Mouse (Mus musculus): Measurements from ENCODE around the gene Cebpb. TPM values are rescaled to one million over a fixed set of nuclear protein-coding genes. Genes with fewer than 3 reads are reported as not detected.
A peak's percentile ranks its signal among the peaks of the same experiment; 100 is the strongest.

Cebpb gene
- polyA plus RNA-seq, 1 experiment = 4.3 TPM

GRCm38 (mm10) chr2:167661270-167662203 lies 27.2 kb upstream of the Cebpb start, which contains the start of gene Gm20431:
Gene Gm20431 (minus strand): TSS chr2:167661496.
- peak within 1 kb of the TSS; percentile 93 for H3K4me3 ChIP-seq (replicated peaks)
- peaks cover 27% of the 10 kb centered on the region for H3K36me3 ChIP-seq (ENCODE audit: control insufficient read depth)
- peaks cover 57% of the 10 kb centered on the region for H3K4me1 ChIP-seq (ENCODE audit: control insufficient read depth)
- H3K27me3 ChIP-seq (ENCODE audit: control insufficient read depth) = peaks cover 27% of the 10 kb centered on the region
- H3K9me3 ChIP-seq (ENCODE audit: control insufficient read depth, low read length) = no peaks in the 10 kb centered on the region
- TF ChIP-seq TAL1 (IDR thresholded peaks at IDR 0.05; ENCODE audit: low read length) = no peak
- no peak for TF ChIP-seq GATA1 (IDR thresholded peaks at IDR 0.05; ENCODE audit: low read length)

- Histone ChIP-seq H3K4me3 (replicated peaks) (peak overlapping the region; percentile 93), H3K27me3 (ENCODE audit: control insufficient read depth) (peaks cover 30% of the 10 kb centered on the region), H3K36me3 (ENCODE audit: control insufficient read depth) (peaks cover 17% of the 10 kb centered on the region), H3K9me3 (ENCODE audit: control insufficient read depth, low read length) (no peaks in the 10 kb centered on the region), H3K4me1 (ENCODE audit: control insufficient read depth) (peaks cover 48% of the 10 kb centered on the region)
- no peak for TF ChIP-seq GATA1 (IDR thresholded peaks at IDR 0.05; ENCODE audit: low read length)
- TF ChIP-seq TAL1 (IDR thresholded peaks at IDR 0.05; ENCODE audit: low read length) = no peak
Measured at GRCm38 (mm10) chr2:167662713-167663112, 26.0 kb upstream of the Cebpb start.

- Histone ChIP-seq H3K27me3 (ENCODE audit: control insufficient read depth) (peaks cover 28% of the 10 kb centered on the region), H3K36me3 (ENCODE audit: control insufficient read depth) (no peaks in the 10 kb centered on the region), H3K4me1 (ENCODE audit: control insufficient read depth) (peaks cover 21% of the 10 kb centered on the region), H3K9me3 (ENCODE audit: control insufficient read depth, low read length) (no peaks in the 10 kb centered on the region), H3K4me3 (replicated peaks) (no peak overlapping the region)
- no peak for TF ChIP-seq TAL1 (IDR thresholded peaks at IDR 0.05; ENCODE audit: low read length)
- no peak for TF ChIP-seq GATA1 (IDR thresholded peaks at IDR 0.05; ENCODE audit: low read length)
Measured at GRCm38 (mm10) chr2:167665972-167666713, 22.6 kb upstream of the Cebpb start.

GRCm38 (mm10) chr2:167668426-167668825 lies 20.3 kb upstream of the Cebpb start:
- Histone ChIP-seq H3K4me3 (replicated peaks) (no peak overlapping the region), H3K36me3 (ENCODE audit: control insufficient read depth) (no peaks in the 10 kb centered on the region), H3K4me1 (ENCODE audit: control insufficient read depth) (peaks cover 30% of the 10 kb centered on the region), H3K27me3 (ENCODE audit: control insufficient read depth) (peaks cover 12% of the 10 kb centered on the region), H3K9me3 (ENCODE audit: control insufficient read depth, low read length) (no peaks in the 10 kb centered on the region; the same call in 1 of the 2 replicates)
- no peak for TF ChIP-seq GATA1 (IDR thresholded peaks at IDR 0.05; ENCODE audit: low read length)
- no peak for TF ChIP-seq TAL1 (IDR thresholded peaks at IDR 0.05; ENCODE audit: low read length)

GRCm38 (mm10) chr2:167669398-167669797 lies 19.3 kb upstream of the Cebpb start:
- Histone ChIP-seq H3K4me3 (replicated peaks) (no peak overlapping the region), H3K27me3 (ENCODE audit: control insufficient read depth) (peaks cover 10% of the 10 kb centered on the region), H3K4me1 (ENCODE audit: control insufficient read depth) (peaks cover 39% of the 10 kb centered on the region), H3K9me3 (ENCODE audit: control insufficient read depth, low read length) (no peaks in the 10 kb centered on the region; the same call in 1 of the 2 replicates), H3K36me3 (ENCODE audit: control insufficient read depth) (no peaks in the 10 kb centered on the region)
- no peak for TF ChIP-seq TAL1 (IDR thresholded peaks at IDR 0.05; ENCODE audit: low read length)
- TF ChIP-seq GATA1 (IDR thresholded peaks at IDR 0.05; ENCODE audit: low read length) = no peak

- no peak for TF ChIP-seq GATA1 (IDR thresholded peaks at IDR 0.05; ENCODE audit: low read length)
- TF ChIP-seq TAL1 (IDR thresholded peaks at IDR 0.05; ENCODE audit: low read length) = no peak
- Histone ChIP-seq H3K9me3 (ENCODE audit: control insufficient read depth, low read length) (no peaks in the 10 kb centered on the region; the same call in 1 of the 2 replicates), H3K4me3 (replicated peaks) (peak overlapping the region; percentile 55), H3K36me3 (ENCODE audit: control insufficient read depth) (no peaks in the 10 kb centered on the region), H3K4me1 (ENCODE audit: control insufficient read depth) (peaks cover 48% of the 10 kb centered on the region), H3K27me3 (ENCODE audit: control insufficient read depth) (peaks cover 7% of the 10 kb centered on the region)
Measured at GRCm38 (mm10) chr2:167671101-167671633, 17.5 kb upstream of the Cebpb start.

- H3K36me3 ChIP-seq (ENCODE audit: control insufficient read depth) = no peaks in the 10 kb centered on the region
- peaks cover 9% of the 10 kb centered on the region for H3K27me3 ChIP-seq (ENCODE audit: control insufficient read depth)
- TF ChIP-seq TAL1 (IDR thresholded peaks at IDR 0.05; ENCODE audit: low read length) (no peak), GATA1 (IDR thresholded peaks at IDR 0.05; ENCODE audit: low read length) (no peak)
- no peaks in the 10 kb centered on the region; the same call in 1 of the 2 replicates for H3K9me3 ChIP-seq (ENCODE audit: control insufficient read depth, low read length)
- H3K4me1 ChIP-seq (ENCODE audit: control insufficient read depth) = peaks cover 48% of the 10 kb centered on the region
- peak overlapping the region; percentile 55 for H3K4me3 ChIP-seq (replicated peaks)
Measured at GRCm38 (mm10) chr2:167672212-167672685, 16.5 kb upstream of the Cebpb start.

- Histone ChIP-seq H3K4me1 (ENCODE audit: control insufficient read depth) (peaks cover 55% of the 10 kb centered on the region), H3K4me3 (replicated peaks) (no peak overlapping the region), H3K36me3 (ENCODE audit: control insufficient read depth) (no peaks in the 10 kb centered on the region), H3K27me3 (ENCODE audit: control insufficient read depth) (peaks cover 7% of the 10 kb centered on the region), H3K9me3 (ENCODE audit: control insufficient read depth, low read length) (no peaks in the 10 kb centered on the region; the same call in 1 of the 2 replicates)
- TF ChIP-seq GATA1 (IDR thresholded peaks at IDR 0.05; ENCODE audit: low read length) (no peak), TAL1 (IDR thresholded peaks at IDR 0.05; ENCODE audit: low read length) (no peak)
Measured at GRCm38 (mm10) chr2:167675120-167675909, 13.4 kb upstream of the Cebpb start.

All from erythroblast, embryonic 14.5 days (primary cell).